Mouse (Mus musculus) lung, adult 2 months (tissue): Measurements from ENCODE around the gene Sept6.

Source experiments
- CTCF ChIP-seq: fragments of 200-500 bp; IDR thresholded peaks from 2 replicates; pipeline ENCODE4 v1.5.1; 2011; ENCODE audit warnings: mild to moderate bottlenecking, low read length, control low read depth; ENCODE audit not compliant: insufficient read depth
- POLR2A ChIP-seq: fragments of 200-500 bp; IDR thresholded peaks from 2 replicates; pipeline ENCODE4 v1.6.1; 2011; ENCODE audit warnings: low read depth, mild to moderate bottlenecking, control low read depth, low read length, borderline replicate concordance; ENCODE audit errors: extremely low read depth

DNA sequence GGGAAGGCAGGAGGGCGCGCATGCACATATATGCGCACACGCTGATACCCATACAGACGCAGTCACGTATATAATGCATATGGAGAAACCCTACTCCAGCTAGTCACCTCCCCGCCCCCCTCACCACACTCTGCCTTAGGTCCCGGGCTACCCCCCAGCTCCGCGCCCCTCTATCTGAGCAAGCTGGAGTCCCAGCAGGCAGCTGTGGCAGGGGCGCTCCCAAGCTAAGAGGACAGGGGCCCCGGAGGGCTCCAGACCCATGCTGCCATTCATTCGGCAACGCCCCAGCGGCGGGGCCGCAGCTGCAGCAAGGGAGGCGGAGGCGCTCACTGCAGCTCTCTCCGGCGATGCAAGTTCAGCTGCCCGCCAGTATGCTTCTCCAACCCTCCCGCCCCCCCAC is 2.8 kb downstream of the Sept6 start:
- TF ChIP-seq CTCF (no peak), POLR2A (no peak)
